Mouse (Mus musculus): ENCODE results near the gene Ccdc170.
"Not testable (repeated sequence)": the region's sequence is repeated elsewhere in the genome, so short reads cannot be mapped to it uniquely, and the experiment has no call there.

Ccdc170 gene

GRCm38 (mm10) chr10:4482355-4482754 lies at the start of gene Ccdc170:
Ccdc170 (plus strand) TSS chr10:4482502.
- DNase-seq (ENCODE audit: low spot score), result no peak

- DNase-seq (ENCODE audit: low spot score), result no peak
Measured at GRCm38 (mm10) chr10:4432996-4433755, 49.1 kb upstream of the Ccdc170 start.

DNA sequence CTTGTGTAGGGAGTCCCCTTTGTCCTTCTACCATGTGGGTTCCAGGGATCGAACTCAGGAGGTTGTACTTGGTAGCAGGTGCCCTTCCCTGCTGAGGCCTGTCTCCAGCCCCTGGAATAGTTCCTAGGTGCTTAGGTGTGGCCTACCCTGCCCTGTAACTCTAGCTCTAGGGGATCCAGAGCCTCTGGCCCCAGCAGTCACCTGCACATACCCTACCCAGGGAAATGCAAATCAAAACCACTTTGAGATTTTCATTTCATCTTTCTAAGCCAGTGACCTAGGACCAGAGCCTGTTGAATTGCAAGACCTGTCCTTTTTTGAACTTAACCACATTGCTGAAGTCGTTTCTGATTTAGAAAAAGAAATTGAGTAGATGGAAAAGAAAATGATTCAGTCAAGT lies 48.4 kb upstream of the Ccdc170 start:
- DNase-seq (ENCODE audit: low spot score), result not testable (repeated sequence)

GRCm38 (mm10) chr10:4435416-4435815 lies 46.9 kb upstream of the Ccdc170 start:
- DNase-seq (ENCODE audit: low spot score), result no peak

- DNase-seq (ENCODE audit: low spot score), result no peak
Measured at GRCm38 (mm10) chr10:4456409-4456808, 25.9 kb upstream of the Ccdc170 start.

DNA sequence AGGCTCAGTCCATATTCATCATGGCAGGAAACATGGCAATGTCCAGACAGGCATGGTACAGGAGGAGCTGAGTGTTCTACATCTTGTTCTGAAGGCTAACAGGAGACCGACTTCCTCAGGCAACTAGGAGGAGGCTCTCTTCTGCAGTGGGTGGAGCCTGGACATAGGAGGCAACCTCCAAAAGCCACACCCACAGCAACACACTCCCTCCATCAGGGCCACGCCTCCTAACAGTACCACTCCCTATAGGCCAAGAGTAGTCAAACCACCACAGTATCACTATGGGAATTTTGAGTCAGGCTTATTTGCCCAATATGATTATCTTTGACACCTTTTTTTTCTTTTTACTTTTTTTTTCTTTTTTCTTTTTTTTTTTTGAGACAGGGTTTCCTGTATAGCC lies 22.1 kb upstream of the Ccdc170 start:
- DNase-seq (ENCODE audit: low spot score), result no peak

DNA sequence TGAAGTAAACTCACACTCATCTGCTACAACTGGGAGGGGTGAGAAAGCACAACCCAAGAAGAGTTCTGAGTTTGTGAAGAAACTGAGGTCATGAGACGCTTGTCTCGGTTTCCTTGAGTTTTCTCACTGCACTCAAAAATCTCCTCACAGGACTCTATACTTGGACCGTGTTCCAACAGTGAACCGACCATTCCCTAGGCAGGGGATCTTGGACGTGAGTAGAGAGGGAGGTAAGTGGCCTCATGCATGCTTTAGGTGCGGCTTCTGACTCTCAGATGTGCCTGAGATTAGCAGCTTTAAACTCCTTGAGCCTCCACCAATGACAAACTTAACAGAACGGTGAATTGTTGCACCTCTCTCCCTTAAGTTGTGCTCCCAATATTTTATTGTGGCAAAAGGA lies 16.5 kb upstream of the Ccdc170 start:
- no peak for DNase-seq (ENCODE audit: low spot score)

DNA sequence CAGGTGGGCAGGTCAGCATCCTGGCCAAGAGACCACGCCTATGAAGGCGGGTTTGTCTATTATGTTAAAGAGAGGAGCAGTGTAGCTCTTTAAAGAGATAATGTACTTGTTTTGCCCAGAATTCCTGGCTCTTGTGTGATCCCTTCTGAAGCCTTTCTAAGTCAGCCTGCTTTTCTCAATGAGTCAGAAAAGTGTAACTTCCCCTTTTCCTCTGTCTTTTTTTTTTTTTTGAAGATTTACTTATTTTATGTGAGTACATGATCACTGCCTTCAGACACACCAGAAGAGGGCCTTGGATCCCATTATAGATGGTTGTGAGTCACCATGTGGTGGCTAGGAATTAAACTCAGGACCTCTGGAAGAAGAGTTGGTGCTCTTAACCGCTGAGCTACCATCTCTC lies 12.9 kb upstream of the Ccdc170 start:
- no peak for DNase-seq (ENCODE audit: low spot score)

DNA sequence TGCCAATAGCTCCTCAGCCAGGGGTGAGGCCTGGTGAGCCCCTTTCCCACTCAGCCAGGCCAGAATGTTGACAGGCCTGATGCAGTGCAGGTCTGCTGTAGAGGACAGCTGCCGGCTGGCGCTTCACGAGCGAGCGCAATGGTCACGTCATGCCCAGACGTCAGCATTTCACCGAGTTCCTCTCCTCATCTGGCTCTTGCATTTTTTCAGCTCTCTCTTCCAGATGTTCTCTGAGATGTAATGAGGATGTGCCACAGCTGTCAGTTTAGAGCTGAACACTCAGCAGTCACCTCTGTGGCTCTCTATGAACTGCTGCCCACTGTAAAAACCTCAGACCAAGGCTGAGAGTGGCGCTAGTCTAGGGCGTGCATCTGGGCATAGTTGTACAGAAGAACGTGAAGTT lies 8.7 kb upstream of the Ccdc170 start:
- peak; percentile 34 for DNase-seq (ENCODE audit: low spot score)

DNA sequence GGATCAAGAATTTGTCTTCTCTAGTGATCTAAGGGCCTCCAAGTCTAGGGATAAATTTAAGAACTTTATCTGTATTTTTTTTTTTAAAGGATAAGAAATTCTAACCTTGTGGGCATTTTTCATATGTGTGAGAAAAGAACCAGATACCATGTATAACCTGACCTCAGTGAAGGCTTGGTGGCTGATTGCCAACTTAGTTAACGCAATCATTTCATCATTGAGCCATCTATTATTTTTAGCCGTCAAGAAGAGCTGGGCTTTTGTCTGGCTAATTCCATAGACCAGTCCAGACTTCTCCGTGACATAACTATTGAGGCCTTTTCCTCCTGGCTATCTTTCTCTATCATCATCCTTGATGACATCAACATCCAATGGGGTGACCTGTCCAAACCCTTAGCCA lies 6.9 kb upstream of the Ccdc170 start:
- DNase-seq (ENCODE audit: low spot score), result no peak

DNA sequence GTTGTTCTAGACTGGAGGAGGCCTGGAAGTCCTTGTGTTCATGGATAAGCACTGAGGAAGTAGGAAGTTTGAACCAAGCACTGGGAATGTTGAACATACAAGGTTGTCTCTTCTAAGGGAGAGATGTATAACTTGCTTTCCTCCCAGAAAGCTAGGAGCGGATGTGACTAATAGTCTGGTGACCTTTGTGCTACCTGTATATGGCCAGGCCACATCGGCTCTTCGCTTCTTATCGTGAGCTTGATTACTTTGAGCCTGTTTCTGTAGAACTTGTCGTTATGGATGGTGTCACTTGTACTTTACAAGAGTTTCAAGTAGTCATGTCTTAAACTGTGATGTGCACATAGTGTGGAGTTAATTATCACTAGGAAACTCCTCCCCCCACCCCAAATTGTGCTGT lies 5.7 kb upstream of the Ccdc170 start:
- no peak for DNase-seq (ENCODE audit: low spot score)

- no peak for DNase-seq (ENCODE audit: low spot score)
Measured at GRCm38 (mm10) chr10:4480929-4481328, 1.4 kb upstream of the Ccdc170 start.

DNA sequence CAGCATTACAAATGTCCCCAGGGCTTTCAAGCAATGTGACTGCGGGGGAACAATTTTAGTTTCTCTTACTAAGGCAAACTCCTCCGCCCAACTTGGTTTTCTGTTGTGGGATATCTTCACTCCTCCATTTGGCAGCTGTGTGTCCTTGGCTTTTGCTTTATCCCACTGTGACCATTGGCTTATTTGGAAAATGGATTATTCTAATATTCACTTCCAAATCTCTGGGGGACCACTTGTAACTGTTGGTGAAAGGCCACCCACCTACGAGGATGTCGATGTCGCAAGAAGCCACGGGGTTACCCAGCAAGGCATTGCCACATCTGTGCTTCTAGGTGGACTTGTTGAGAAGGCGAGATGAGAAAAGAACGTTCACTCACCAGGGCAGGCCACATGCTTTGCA lies 607 bp upstream of the Ccdc170 start:
- DNase-seq (ENCODE audit: low spot score), result no peak

- DNase-seq (ENCODE audit: low spot score), result no peak
Measured at GRCm38 (mm10) chr10:4483848-4484247, 1.5 kb downstream of the Ccdc170 start.

DNA sequence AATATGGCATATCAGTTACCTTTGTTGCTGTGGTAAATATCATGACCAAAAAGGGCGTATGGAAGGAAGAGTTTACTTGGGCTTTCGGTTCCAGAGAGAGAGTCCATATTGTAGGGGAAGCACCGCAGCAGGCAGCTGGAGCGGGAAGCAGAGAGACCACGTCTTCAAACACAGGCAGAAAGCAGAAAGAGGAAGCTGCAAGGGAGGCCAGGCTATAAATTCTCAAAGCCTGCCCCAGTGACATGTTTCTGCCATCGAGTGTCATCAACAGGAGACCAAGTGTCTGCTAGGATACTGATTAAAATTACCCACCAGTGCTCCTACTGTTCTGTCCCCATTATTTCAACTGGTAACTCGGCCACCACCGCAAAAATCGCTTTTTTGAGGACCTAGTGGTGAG lies 2.7 kb downstream of the Ccdc170 start:
- no peak for DNase-seq (ENCODE audit: low spot score)

- no peak for DNase-seq (ENCODE audit: low spot score)
Measured at GRCm38 (mm10) chr10:4489865-4490264, 7.6 kb downstream of the Ccdc170 start.

DNA sequence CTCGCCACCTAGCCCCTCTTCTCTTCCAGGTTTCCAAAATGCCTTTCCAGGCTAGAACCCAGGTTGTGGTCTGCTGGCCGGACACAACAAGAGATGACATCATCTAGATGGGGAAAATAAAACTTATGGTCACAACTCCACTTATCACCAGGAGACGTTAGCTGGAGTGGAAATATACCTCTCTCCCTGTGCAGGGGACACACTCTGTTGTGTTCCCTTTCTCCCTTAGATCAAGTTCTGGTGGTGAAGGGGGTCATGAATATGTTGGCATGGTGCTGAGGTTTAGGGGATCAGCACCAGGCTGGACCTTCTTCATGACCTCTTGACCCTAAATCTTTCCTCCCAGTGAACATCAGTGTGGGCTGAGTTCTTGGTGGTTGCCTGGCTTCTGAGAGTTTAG lies 9.0 kb downstream of the Ccdc170 start:
- no peak for DNase-seq (ENCODE audit: low spot score)

GRCm38 (mm10) chr10:4492045-4492444 lies 9.7 kb downstream of the Ccdc170 start:
- DNase-seq (ENCODE audit: low spot score), result no peak

GRCm38 (mm10) chr10:4492909-4493308 lies 10.6 kb downstream of the Ccdc170 start:
- no peak for DNase-seq (ENCODE audit: low spot score)

- no peak for DNase-seq (ENCODE audit: low spot score)
Measured at GRCm38 (mm10) chr10:4503251-4503650, 20.9 kb downstream of the Ccdc170 start.

DNA sequence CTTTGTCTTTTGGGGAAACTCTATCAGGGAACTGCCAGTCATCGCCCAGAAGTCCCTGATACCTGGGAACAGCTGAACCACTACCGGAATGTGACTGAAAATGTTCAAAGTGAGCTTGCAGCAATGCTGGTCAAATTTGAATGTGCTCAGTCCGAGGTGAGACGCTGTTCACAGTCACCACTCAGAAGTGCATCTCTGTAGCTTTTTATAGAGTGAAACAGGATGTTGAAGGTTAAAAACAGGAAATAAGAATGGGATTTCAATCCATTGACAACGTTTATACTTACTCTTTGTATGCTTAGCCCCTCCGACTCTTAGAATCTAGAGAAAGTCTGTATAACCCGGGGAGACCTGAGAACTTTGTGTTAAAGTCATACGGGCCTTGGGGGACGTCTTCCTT lies 30.4 kb downstream of the Ccdc170 start:
- DNase-seq (ENCODE audit: low spot score), result no peak

DNA sequence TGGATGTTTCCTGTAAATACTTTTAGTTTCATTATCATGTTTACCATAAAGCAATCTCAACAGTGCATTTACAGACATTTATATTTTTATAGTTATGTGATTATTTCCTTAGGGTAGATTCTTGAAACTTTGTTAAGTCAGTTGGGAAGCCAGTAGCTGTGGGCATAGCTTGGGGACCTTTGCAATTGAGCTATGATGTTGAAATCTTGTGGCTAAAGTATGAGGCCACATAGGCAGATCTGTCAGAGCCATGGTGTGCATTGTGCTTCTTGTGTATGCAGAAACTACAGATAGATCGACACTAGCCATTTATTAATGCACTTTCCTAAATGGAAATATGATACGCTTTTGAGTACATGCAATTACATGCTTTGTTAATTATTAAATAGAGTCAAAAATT lies 35.3 kb downstream of the Ccdc170 start:
- no peak for DNase-seq (ENCODE audit: low spot score)

DNA sequence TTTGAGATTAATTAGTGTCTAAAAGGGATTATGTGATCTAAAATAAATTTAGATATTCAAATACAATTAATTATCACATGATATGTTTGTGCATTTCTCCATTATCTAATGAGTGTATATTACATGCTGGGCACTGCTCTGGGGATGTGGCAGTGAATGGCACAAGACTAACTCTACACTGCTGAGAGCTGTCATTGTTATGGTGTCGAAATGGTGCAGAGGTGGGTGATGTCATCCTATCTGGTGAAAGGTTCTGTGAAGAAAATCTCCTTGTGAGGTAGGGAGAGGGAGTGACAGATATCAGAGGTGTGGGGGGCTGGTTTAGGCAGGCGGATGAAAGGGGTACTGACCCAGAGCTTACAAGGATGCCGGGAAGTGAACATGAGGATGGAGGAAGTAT lies 37.3 kb downstream of the Ccdc170 start:
- no peak for DNase-seq (ENCODE audit: low spot score)

GRCm38 (mm10) chr10:4520394-4521102 lies 38.2 kb downstream of the Ccdc170 start:
- DNase-seq (ENCODE audit: low spot score), result no peak
